Comparison of ENCODE assay signal across 8 mouse cellular contexts in genomic region chr11:79704318-79705150, GRCm38 (mm10).
DNase-seq lines count a peak whose midpoint lies in the region; ATAC-seq and TF ChIP-seq lines count a peak whose summit lies in the region.

No protein-coding gene starts in this region.

- H3K27ac ChIP-seq in cortical plate, adult 2 months (ENCODE audit: insufficient read depth, low read length) = peak overlapping the region; percentile 97

- ATAC-seq in activated CD4-positive, CD25-positive, alpha-beta regulatory T cell, adult 4 months = peak; percentile 81
- ATAC-seq in inflammation-experienced regulatory T-cells, adult 6 months = peak; percentile 73
- ATAC-seq in megakaryocyte-erythroid progenitor cell, adult 5-6 weeks (replicated peaks; ENCODE audit: low FRiP score, low TSS enrichment, poor library complexity, severe bottlenecking) = peak; percentile 76

- peak; percentile 61; the same call in 1 of the 2 replicates for TF ChIP-seq POLR2A in cortical plate, adult 2 months (IDR thresholded peaks at IDR 0.05; ENCODE audit: extremely low read depth, insufficient read depth, low read length)

- H3K4me1 ChIP-seq in cortical plate, adult 2 months (ENCODE audit: control insufficient read depth, insufficient read depth, low read length) = peaks cover 3% of the 10 kb centered on the region; the same call in 1 of the 2 replicates

- peak; percentile 99 for DNase-seq in gastrocnemius, postnatal 10 days
- peak; percentile 94 to 96 for DNase-seq in left cerebral cortex, postnatal 10 days (ENCODE audit: extremely low spot score in 1 of 2, low spot score in 2 of 2)
- DNase-seq in right cerebral cortex, postnatal 25 days = peak; percentile 98
- DNase-seq in urinary bladder, postnatal 4 days (ENCODE audit: low spot score in 2 of 2) = peak; percentile 97 to 98

- peak overlapping the region; percentile 89 for H3K4me3 ChIP-seq in cortical plate, adult 2 months (ENCODE audit: insufficient read depth, low read length)

- TF ChIP-seq CTCF in cortical plate, adult 2 months (IDR thresholded peaks at IDR 0.05; ENCODE audit: extremely low read depth, insufficient read depth, low read length) = no peak

- intact Hi-C loops in left cerebral cortex, postnatal 10 days (cut with DNase I) = loop anchor here (2.0 kb wide), 1 partner anchor 216 kb away; no protein-coding TSS in a partner anchor

Comparison
In these comparisons a context has a peak if more than half of its experiments do, and no peak if none do; other contexts are left out.
1. Peak in every context shown above with its lines: DNase-seq, ATAC-seq, H3K4me3 ChIP-seq and H3K27ac ChIP-seq.